Mouse (Mus musculus) lung, postnatal 36 days (tissue): Measurements from ENCODE around the gene Glmp.
"Not testable (repeated sequence)": the region's sequence is repeated elsewhere in the genome, so short reads cannot be mapped to it uniquely, and the experiment has no call there.

ENCODE experiments used
- DNase-seq: peaks from one replicate; pipeline ENCODE4 v3.0.0; 2022; ENCODE audit warnings: mixed read lengths

The Glmp gene

DNA sequence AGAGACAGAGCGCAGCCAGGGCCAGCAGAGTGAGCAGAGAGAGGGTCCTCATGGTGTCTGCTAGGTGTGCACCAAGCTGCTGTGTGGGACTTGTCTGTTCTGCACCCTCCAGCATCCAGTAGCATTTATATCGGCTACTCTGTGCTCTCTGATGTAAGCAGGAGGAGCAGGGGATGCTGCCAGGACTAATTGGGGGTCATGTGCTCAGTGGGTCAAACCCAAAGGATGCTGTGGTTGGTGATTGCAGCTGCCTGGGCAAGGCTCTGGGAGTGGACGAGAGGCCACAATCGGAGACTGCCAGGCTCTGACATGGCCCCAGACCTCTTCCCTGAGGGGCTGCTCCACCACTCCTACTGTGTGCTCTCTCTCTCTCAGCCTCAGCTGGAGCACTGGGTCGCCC, 53.8 kb downstream of the Glmp start, which contains the start of gene Bglap2:
TSS of gene Bglap2 (minus strand) at position 101 of the 400 bp plus-strand sequence.
- DNase-seq: not testable (repeated sequence)
